Mouse (Mus musculus): Measurements from ENCODE around the gene Taar3. TPM values are rescaled to one million over a fixed set of nuclear protein-coding genes. Genes with fewer than 3 reads are reported as not detected.

The Taar3 gene
- polyA plus RNA-seq, 1 experiment: not detected

GRCm38 (mm10) chr10:23948026-23948425, 1.3 kb upstream of the Taar3 start:
- Histone ChIP-seq H3K4me1 (ENCODE audit: control insufficient read depth, insufficient read depth, low read length) (no peaks in the 10 kb centered on the region), H3K4me3 (replicated peaks; ENCODE audit: control insufficient read depth, low read depth, low read length) (no peak overlapping the region), H3K27ac (ENCODE audit: control insufficient read depth, insufficient read depth, low read depth, low read length, poor library complexity) (no peak overlapping the region)
- WGBS: 47% methylated on average over 7 of the region's 7 CpGs
- TF ChIP-seq CTCF (IDR thresholded peaks at IDR 0.05; ENCODE audit: control insufficient read depth, insufficient read depth, low read length) (no peak), POLR2A (IDR thresholded peaks at IDR 0.05; ENCODE audit: borderline replicate concordance, control insufficient read depth, low read depth, low read length) (no peak)

GRCm38 (mm10) chr10:23951714-23952113, 2.4 kb downstream of the Taar3 start:
- WGBS: 75% methylated on average over 6 of the region's 6 CpGs
- Histone ChIP-seq H3K4me1 (ENCODE audit: control insufficient read depth, insufficient read depth, low read length) (no peaks in the 10 kb centered on the region), H3K4me3 (replicated peaks; ENCODE audit: control insufficient read depth, low read depth, low read length) (no peak overlapping the region), H3K27ac (ENCODE audit: control insufficient read depth, insufficient read depth, low read depth, low read length, poor library complexity) (no peak overlapping the region)
- no peak for TF ChIP-seq CTCF (IDR thresholded peaks at IDR 0.05; ENCODE audit: control insufficient read depth, insufficient read depth, low read length)
- TF ChIP-seq POLR2A (IDR thresholded peaks at IDR 0.05; ENCODE audit: borderline replicate concordance, control insufficient read depth, low read depth, low read length): no peak

- H3K4me3 ChIP-seq (replicated peaks; ENCODE audit: control insufficient read depth, low read depth, low read length): no peak overlapping the region
- H3K27ac ChIP-seq (ENCODE audit: control insufficient read depth, insufficient read depth, low read depth, low read length, poor library complexity): no peak overlapping the region
- TF ChIP-seq POLR2A (IDR thresholded peaks at IDR 0.05; ENCODE audit: borderline replicate concordance, control insufficient read depth, low read depth, low read length): no peak
- H3K4me1 ChIP-seq (ENCODE audit: control insufficient read depth, insufficient read depth, low read length): no peaks in the 10 kb centered on the region
- 73% methylated on average over 3 of the region's 3 CpGs for WGBS
Observed at GRCm38 (mm10) chr10:23959071-23959470, 9.7 kb downstream of the Taar3 start.

- Histone ChIP-seq H3K27ac (ENCODE audit: control insufficient read depth, insufficient read depth, low read depth, low read length, poor library complexity) (no peak within 1 kb of the TSS), H3K4me3 (replicated peaks; ENCODE audit: control insufficient read depth, low read depth, low read length) (no peak within 1 kb of the TSS), H3K4me1 (ENCODE audit: control insufficient read depth, insufficient read depth, low read length) (no peaks in the 10 kb centered on the region)
- no peak for TF ChIP-seq POLR2A (IDR thresholded peaks at IDR 0.05; ENCODE audit: borderline replicate concordance, control insufficient read depth, low read depth, low read length)
- TF ChIP-seq CTCF (IDR thresholded peaks at IDR 0.05; ENCODE audit: control insufficient read depth, insufficient read depth, low read length): no peak
- WGBS: 61% methylated on average over 13 of the region's 13 CpGs
Observed at GRCm38 (mm10) chr10:23960444-23960915, 11.1 kb downstream of the Taar3 start, which contains the start of gene Taar4. Gene Taar4 (plus strand): TSS chr10:23960494.

GRCm38 (mm10) chr10:23963444-23963843, 14.1 kb downstream of the Taar3 start:
- WGBS: 68% methylated on average over 3 of the region's 3 CpGs
- Histone ChIP-seq H3K27ac (ENCODE audit: control insufficient read depth, insufficient read depth, low read depth, low read length, poor library complexity) (no peak overlapping the region), H3K4me3 (replicated peaks; ENCODE audit: control insufficient read depth, low read depth, low read length) (no peak overlapping the region), H3K4me1 (ENCODE audit: control insufficient read depth, insufficient read depth, low read length) (no peaks in the 10 kb centered on the region)
- TF ChIP-seq POLR2A (IDR thresholded peaks at IDR 0.05; ENCODE audit: borderline replicate concordance, control insufficient read depth, low read depth, low read length) (no peak), CTCF (IDR thresholded peaks at IDR 0.05; ENCODE audit: control insufficient read depth, insufficient read depth, low read length) (no peak)

GRCm38 (mm10) chr10:23964921-23965610, 15.7 kb downstream of the Taar3 start:
- 81% methylated on average over 6 of the region's 6 CpGs for WGBS
- H3K4me3 ChIP-seq (replicated peaks; ENCODE audit: control insufficient read depth, low read depth, low read length): no peak overlapping the region
- H3K4me1 ChIP-seq (ENCODE audit: control insufficient read depth, insufficient read depth, low read length): no peaks in the 10 kb centered on the region
- TF ChIP-seq POLR2A (IDR thresholded peaks at IDR 0.05; ENCODE audit: borderline replicate concordance, control insufficient read depth, low read depth, low read length) (no peak), CTCF (IDR thresholded peaks at IDR 0.05; ENCODE audit: control insufficient read depth, insufficient read depth, low read length) (no peak)
- no peak overlapping the region for H3K27ac ChIP-seq (ENCODE audit: control insufficient read depth, insufficient read depth, low read depth, low read length, poor library complexity)

GRCm38 (mm10) chr10:23970656-23971165, 21.4 kb downstream of the Taar3 start, which contains the start of gene Taar5:
Gene Taar5 (plus strand): TSS chr10:23970706.
- H3K27ac ChIP-seq (ENCODE audit: control insufficient read depth, insufficient read depth, low read depth, low read length, poor library complexity): no peak within 1 kb of the TSS
- TF ChIP-seq CTCF (IDR thresholded peaks at IDR 0.05; ENCODE audit: control insufficient read depth, insufficient read depth, low read length) (no peak), POLR2A (IDR thresholded peaks at IDR 0.05; ENCODE audit: borderline replicate concordance, control insufficient read depth, low read depth, low read length) (no peak)
- H3K4me3 ChIP-seq (replicated peaks; ENCODE audit: control insufficient read depth, low read depth, low read length): no peak within 1 kb of the TSS
- H3K4me1 ChIP-seq (ENCODE audit: control insufficient read depth, insufficient read depth, low read length): no peaks in the 10 kb centered on the region
- WGBS: 79% methylated on average over 11 of the region's 11 CpGs

- H3K4me1 ChIP-seq (ENCODE audit: control insufficient read depth, insufficient read depth, low read length): no peaks in the 10 kb centered on the region
- no peak overlapping the region for H3K4me3 ChIP-seq (replicated peaks; ENCODE audit: control insufficient read depth, low read depth, low read length)
- no peak overlapping the region for H3K27ac ChIP-seq (ENCODE audit: control insufficient read depth, insufficient read depth, low read depth, low read length, poor library complexity)
- no peak for TF ChIP-seq POLR2A (IDR thresholded peaks at IDR 0.05; ENCODE audit: borderline replicate concordance, control insufficient read depth, low read depth, low read length)
- TF ChIP-seq CTCF (IDR thresholded peaks at IDR 0.05; ENCODE audit: control insufficient read depth, insufficient read depth, low read length): no peak
- WGBS: 78% methylated on average over 5 of the region's 5 CpGs
Observed at GRCm38 (mm10) chr10:23971256-23971655, 21.9 kb downstream of the Taar3 start.

Data from bone marrow, adult 2 months (tissue).